Mouse (Mus musculus) bone marrow, adult 2 months (tissue): ENCODE measurements around the gene Mup5. TPM values are rescaled to one million over a fixed set of nuclear protein-coding genes. Genes with fewer than 3 reads are reported as not detected.
"Not testable (repeated sequence)": the region's sequence is repeated elsewhere in the genome, so short reads cannot be mapped to it uniquely, and the experiment has no call there.

ENCODE experiments used
- H3K27ac ChIP-seq: fragments of 200-500 bp; 2 replicates; pipeline ENCODE4 v1.5.1; 2012; ENCODE audit warnings: low read depth, mild to moderate bottlenecking, control low read depth, inconsistent platforms, low read length; ENCODE audit not compliant: control insufficient read depth, poor library complexity, insufficient read depth
- H3K4me1 ChIP-seq: fragments of 200-500 bp; 2 replicates; pipeline ENCODE4 v1.6.1; 2011; ENCODE audit warnings: low read length; ENCODE audit not compliant: control insufficient read depth, insufficient read depth
- H3K4me3 ChIP-seq: fragments of 200-500 bp; replicated peaks from 2 replicates; pipeline ENCODE3; 2011; ENCODE audit warnings: mild to moderate bottlenecking, low read depth, low read length, control low read depth; ENCODE audit not compliant: control insufficient read depth
- CTCF ChIP-seq: fragments of 200-500 bp; IDR thresholded peaks from 2 replicates; pipeline ENCODE4 v1.5.1; 2011; ENCODE audit warnings: low read length, control low read depth; ENCODE audit not compliant: control insufficient read depth, insufficient read depth
- POLR2A ChIP-seq: fragments of 200-500 bp; IDR thresholded peaks from 2 replicates; pipeline ENCODE4 v1.6.1; 2011; ENCODE audit warnings: low read depth, mild to moderate bottlenecking, control low read depth, low read length, borderline replicate concordance; ENCODE audit not compliant: control insufficient read depth
- WGBS: fragments of 180-500 bp; shearing (Covaris S2); methylation state at CpG from one replicate; pipeline ENCODE4 v1.1.7; 2018; 5-methylcytosine and 5-hydroxymethylcytosine counted together
- polyA plus RNA-seq: library from polyadenylated mRNA; stranded (reverse); fragments of >200 nt; gene quantifications from 2 replicates; pipeline ENCODE4 v1.2.4, GENCODE M21; 2011; ENCODE audit warnings: low replicate concordance; ENCODE audit not compliant: missing spikeins, insufficient read depth, insufficient read length

Gene Mup5
- not detected in 2 replicates for polyA plus RNA-seq

GRCm38 (mm10) chr4:61834952-61835708 is at the start of gene Mup5:
Gene Mup5, minus strand, starts transcription at chr4:61835233.
- H3K4me1 ChIP-seq, result no peaks in the 10 kb centered on the region
- no peak within 1 kb of the TSS for H3K27ac ChIP-seq
- H3K4me3 ChIP-seq, result no peak within 1 kb of the TSS
- no peak for TF ChIP-seq CTCF
- TF ChIP-seq POLR2A, result no peak
- whole genome bisulfite sequencing, result 66% methylated on average over 4 of the region's 4 CpGs

- no peaks in the 10 kb centered on the region for H3K4me1 ChIP-seq
- no peak overlapping the region for H3K27ac ChIP-seq
- 41% methylated on average over 4 of the region's 4 CpGs for WGBS
- TF ChIP-seq POLR2A (no peak), CTCF (peak; percentile 24; the same call in 1 of the 2 replicates)
- H3K4me3 ChIP-seq, result no peak overlapping the region
Measured at GRCm38 (mm10) chr4:61858160-61858559, 23.1 kb upstream of the Mup5 start.

- WGBS, result 72% methylated on average over 18 of the region's 18 CpGs
- Histone ChIP-seq H3K4me3 (no peak overlapping the region), H3K27ac (no peak overlapping the region), H3K4me1 (no peaks in the 10 kb centered on the region)
- TF ChIP-seq POLR2A, result no peak
- TF ChIP-seq CTCF, result no peak
Measured at GRCm38 (mm10) chr4:61855831-61856698, 21.0 kb upstream of the Mup5 start.

- no peak for TF ChIP-seq CTCF
- Histone ChIP-seq H3K27ac (no peak overlapping the region), H3K4me3 (no peak overlapping the region), H3K4me1 (no peaks in the 10 kb centered on the region)
- WGBS, result 76% methylated on average over 6 of the region's 6 CpGs
Measured at GRCm38 (mm10) chr4:61855344-61855743, 20.3 kb upstream of the Mup5 start.

GRCm38 (mm10) chr4:61844758-61845455 is 9.9 kb upstream of the Mup5 start:
- TF ChIP-seq POLR2A (no peak), CTCF (no peak)
- H3K4me1 ChIP-seq, result no peaks in the 10 kb centered on the region
- no peak overlapping the region for H3K27ac ChIP-seq
- H3K4me3 ChIP-seq, result no peak overlapping the region
- WGBS, result 78% methylated on average over 5 of the region's 5 CpGs

GRCm38 (mm10) chr4:61829211-61829610 is 5.8 kb downstream of the Mup5 start:
- 57% methylated on average over 4 of the region's 4 CpGs for WGBS
- no peak overlapping the region for H3K4me3 ChIP-seq
- H3K4me1 ChIP-seq, result no peaks in the 10 kb centered on the region
- TF ChIP-seq POLR2A (no peak), CTCF (no peak)
- H3K27ac ChIP-seq, result no peak overlapping the region

- H3K4me3 ChIP-seq, result no peak overlapping the region
- 82% methylated on average over 15 of the region's 15 CpGs for WGBS
- no peak overlapping the region for H3K27ac ChIP-seq
- TF ChIP-seq POLR2A, result no peak; the same call in 1 of the 2 replicates
- TF ChIP-seq CTCF, result no peak
- no peaks in the 10 kb centered on the region for H3K4me1 ChIP-seq
Measured at GRCm38 (mm10) chr4:61823185-61823584, 11.8 kb downstream of the Mup5 start.

GRCm38 (mm10) chr4:61822541-61822940 is 12.5 kb downstream of the Mup5 start:
- 81% methylated on average over 9 of the region's 9 CpGs for WGBS
- H3K27ac ChIP-seq, H3K4me1 ChIP-seq, H3K4me3 ChIP-seq: not testable (repeated sequence)
